Mouse (Mus musculus) lung, postnatal 36 days (tissue): Measurements from ENCODE around the gene Gm45837.
A peak's percentile ranks its signal among the peaks of the same experiment; 100 is the strongest.

Experiments used
- DNase-seq: peaks from one replicate; pipeline ENCODE4 v3.0.0; 2022; ENCODE audit warnings: mixed read lengths

Gene Gm45837

DNA sequence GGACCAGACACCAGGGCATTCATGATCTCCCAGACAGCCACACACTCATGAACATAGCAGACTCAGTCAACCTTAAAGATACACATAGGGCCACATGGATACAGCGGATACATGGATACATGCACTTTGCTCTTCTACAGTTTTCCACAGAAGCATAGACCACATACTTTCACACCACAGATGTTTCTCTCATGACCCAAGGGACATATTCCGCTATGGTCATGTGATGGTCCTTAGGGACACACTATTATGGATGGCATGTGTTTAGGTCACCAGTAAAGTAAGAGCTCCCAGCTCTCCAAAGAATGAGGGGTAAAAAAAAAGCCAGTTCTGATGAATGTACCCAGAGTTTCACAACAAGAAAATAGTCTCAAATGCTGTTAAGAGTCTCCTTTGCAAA lies 60.7 kb downstream of the Gm45837 start:
- DNase-seq, result no peak

DNA sequence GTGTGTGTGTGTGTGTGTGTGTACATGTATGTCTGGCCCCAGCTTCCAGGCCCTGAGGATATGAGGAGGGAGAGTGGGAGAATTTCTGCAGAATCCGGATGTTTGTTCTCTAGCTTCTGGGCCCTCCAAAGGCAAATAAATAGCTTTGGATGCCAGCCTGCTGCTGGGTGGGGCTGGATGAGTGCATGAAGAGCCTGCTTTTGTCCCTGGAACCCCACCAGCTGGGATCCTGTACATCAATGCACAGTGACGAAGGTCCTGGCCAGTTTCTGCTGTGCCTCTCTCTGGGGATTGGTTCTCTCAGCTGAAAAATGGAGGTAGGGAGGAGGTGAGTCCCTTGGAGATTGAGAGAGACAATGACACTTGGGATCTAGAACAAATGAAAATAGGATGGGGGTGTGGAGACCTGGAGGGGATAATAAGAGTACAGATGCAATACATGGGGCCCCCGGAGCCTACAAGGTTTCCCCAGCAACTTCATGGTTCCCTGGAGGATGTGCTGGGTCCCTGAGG lies 61.3 kb downstream of the Gm45837 start:
- DNase-seq, result peak; percentile 13

DNA sequence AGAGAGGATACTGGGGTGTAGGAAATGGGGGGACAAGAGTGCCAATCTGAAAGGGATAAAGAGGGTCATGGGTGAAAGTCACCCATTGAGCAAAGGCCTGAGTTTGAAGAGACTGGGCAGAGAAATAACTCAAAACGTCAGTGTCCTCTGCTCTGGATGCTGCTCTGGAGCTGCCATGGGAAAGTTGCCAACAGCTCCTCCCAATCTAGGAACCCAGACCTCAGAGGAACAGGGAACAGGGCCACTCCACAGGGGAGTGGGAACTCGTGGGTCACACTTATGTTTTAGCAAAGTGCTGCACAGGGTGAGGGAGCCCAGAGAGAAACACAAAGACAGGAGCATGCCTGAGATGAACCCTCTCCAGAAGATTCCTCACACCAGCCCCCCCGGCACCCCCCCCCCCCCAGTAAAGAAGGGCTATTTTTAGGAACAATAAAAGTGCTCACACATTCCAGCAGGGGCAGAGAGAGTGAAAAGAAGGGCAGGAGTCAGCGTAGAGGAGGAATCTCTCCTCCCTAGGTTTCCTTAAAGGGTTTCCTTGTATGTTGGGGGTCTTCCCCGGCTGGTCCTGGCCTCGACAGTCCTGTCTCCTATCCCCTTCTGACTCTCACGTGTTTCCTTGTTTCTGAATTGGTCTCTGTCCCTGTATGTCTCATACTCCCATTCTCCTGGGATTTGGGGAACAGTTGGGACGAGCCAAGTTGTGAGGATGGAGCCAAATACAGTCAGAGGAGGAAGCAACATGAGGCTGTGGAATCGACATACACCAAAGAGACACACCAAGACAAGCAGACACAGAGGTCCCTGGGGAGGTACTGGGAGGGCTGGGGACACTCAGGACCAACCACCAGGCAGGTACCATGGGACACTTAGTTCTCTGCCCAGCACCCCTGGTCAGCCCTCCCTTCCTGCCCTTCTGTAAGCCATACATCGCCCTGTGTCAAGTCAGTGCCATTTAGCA lies 62.2 kb downstream of the Gm45837 start:
- no peak for DNase-seq

DNA sequence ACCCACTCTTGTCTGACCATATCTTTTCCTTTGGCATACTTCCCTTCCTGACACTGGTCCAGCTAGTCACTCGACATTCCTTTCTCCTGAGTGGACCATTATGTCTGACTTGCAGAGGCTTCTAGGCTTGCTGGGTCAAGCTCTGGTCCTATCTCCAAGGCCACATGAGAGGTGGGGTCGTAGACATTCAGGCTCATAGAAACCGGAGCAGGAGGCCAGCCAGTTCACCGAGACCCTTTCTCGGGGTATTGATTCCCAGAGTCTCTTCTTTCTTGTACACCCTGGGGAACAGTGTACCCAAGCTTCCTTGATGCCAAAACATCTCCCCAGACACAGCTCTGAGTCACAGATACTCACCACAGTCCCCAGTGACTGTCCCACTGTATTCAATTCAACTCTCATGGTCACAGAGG lies 63.7 kb downstream of the Gm45837 start:
- peak; percentile 36 for DNase-seq

DNA sequence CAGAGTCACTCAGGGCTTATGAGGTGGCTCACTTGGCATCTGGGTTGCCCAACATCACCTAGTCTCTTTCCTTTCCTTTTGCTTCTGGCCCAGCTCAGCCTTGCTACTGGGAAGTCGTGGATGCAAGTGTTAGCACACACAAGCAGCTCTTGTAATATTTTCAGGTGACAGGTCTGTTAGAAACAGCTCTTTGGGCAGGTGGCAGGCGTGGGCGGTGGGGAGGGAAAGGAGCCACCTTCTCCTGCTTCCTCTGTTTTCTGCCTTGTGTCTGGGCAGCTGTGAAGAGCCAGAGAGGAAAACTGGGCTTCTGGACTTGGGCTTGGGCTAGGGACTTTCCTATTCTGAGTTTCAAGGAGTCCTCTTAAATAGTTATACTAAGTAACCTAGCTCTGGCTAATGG lies 65.3 kb downstream of the Gm45837 start:
- DNase-seq, result no peak

- no peak for DNase-seq
Measured at GRCm38 (mm10) chr7:101476493-101476892, 65.8 kb downstream of the Gm45837 start.

DNA sequence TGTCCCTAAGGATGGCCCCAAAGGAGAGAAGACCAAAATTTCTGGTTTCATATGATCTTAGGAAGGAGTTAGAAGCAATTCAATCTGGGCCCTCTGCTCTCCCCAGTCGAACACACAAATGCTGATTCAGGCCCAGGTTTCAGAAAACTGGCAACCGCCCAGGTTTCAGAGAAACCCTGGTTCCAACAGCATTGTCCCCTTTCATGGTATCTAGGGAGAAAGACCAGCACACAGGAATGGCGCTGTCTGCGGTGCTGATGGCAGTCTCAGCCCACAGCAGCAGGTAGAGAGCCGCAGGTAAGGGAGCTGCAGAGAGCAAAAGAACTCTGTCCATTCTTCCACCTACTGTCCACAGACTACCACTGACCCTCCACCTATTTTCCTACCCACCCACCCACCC lies 66.5 kb downstream of the Gm45837 start:
- DNase-seq, result no peak

DNA sequence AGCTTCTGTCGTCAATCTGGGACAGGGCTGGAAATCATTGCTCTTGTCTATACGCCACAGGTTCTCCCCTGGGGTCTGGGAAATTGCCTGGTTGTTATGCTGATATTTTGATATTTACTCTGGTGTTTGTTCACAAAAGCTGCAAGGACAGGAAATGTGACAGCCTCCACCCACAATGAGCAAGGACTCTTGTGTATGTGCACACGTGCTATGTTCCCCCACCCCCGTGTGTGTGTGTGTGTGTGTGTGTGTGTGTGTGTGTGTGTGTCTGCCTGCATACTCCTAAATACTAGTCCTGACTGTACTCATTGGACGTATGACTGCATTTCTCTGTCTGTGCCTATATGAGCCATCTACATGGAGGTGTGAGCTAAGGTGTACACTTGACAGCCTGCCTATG lies 67.4 kb downstream of the Gm45837 start:
- DNase-seq, result no peak

DNA sequence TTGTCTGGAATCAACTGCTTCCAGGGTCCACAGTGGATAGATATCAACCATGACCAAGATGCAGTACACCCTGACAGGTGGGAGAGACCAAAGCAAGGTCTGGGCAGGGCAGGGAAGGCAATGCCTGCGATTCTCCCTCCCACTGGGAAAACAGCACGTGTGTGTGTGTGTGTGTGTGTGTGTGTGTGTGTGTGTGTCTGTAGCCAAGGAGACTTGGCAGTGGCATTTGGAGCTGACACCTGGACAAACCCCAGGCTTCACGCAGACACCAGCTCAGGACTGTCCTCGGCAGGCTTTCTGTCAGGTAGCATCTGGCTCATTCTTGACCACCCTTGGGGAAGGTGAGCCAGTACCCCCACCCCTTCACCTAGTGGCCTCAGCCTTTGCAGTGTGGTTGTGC lies 69.2 kb downstream of the Gm45837 start:
- no peak for DNase-seq

DNA sequence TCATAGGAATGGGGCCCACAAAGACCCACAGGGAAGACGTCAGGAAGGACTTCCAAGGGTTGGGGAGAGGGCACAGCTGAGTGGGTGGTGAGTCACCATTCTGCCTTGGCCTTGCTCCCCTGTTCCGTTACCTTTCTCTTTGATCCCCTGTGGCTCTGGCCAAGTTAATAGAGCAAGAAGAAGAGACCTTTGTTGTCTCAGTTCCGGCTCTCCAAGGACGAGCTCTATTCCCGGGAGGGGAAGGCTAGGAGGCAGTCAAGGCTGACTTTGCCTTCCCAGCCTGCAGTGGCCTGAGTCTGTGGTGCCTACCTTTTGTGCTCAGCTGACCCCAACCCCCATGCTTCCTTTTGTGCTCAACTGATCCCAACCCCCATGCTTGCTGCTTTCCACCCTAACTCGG lies 70.0 kb downstream of the Gm45837 start:
- no peak for DNase-seq

- no peak for DNase-seq
Measured at GRCm38 (mm10) chr7:101481872-101482498, 71.3 kb downstream of the Gm45837 start.

- no peak for DNase-seq
Measured at GRCm38 (mm10) chr7:101482499-101483081, 71.9 kb downstream of the Gm45837 start.

GRCm38 (mm10) chr7:101483498-101484115 lies 72.9 kb downstream of the Gm45837 start:
- no peak for DNase-seq

GRCm38 (mm10) chr7:101487102-101487501 lies 76.4 kb downstream of the Gm45837 start:
- DNase-seq, result no peak

- no peak for DNase-seq
Measured at GRCm38 (mm10) chr7:101490952-101491351, 80.3 kb downstream of the Gm45837 start.

GRCm38 (mm10) chr7:101498385-101498784 lies 87.7 kb downstream of the Gm45837 start:
- DNase-seq, result no peak

- no peak for DNase-seq
Measured at GRCm38 (mm10) chr7:101499251-101499650, 88.6 kb downstream of the Gm45837 start.

- DNase-seq, result no peak
Measured at GRCm38 (mm10) chr7:101499701-101500100, 89.0 kb downstream of the Gm45837 start.

- DNase-seq, result no peak
Measured at GRCm38 (mm10) chr7:101501236-101501635, 90.5 kb downstream of the Gm45837 start.

- DNase-seq, result no peak
Measured at GRCm38 (mm10) chr7:101501675-101502074, 91.0 kb downstream of the Gm45837 start.

- peak; percentile 88 for DNase-seq
Measured at GRCm38 (mm10) chr7:101503351-101503750, 92.7 kb downstream of the Gm45837 start.

- DNase-seq, result no peak
Measured at GRCm38 (mm10) chr7:101503803-101504202, 93.1 kb downstream of the Gm45837 start.

DNA sequence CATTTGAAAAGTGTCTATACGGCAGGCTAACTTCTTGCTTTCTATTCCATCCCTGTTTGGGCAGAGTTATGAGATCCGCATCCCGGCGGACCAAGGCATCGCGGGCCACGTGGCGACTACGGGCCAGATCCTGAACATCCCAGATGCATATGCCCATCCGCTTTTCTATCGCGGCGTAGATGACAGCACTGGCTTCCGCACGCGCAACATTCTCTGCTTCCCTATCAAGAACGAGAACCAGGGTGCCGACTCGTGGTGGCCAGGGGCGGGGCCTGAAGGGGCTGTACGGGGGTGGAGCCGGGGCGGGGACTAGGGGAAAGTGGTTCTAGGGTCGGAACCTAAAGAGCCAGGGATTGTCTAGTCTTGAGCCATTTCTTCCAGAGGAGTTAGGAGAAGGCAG lies 93.8 kb downstream of the Gm45837 start:
- DNase-seq, result peak; percentile 27
